Mouse (Mus musculus) spleen, adult 2 months (tissue): ENCODE data around the gene Pla2g4d.

Experiments used
- CTCF ChIP-seq: fragments of 200-500 bp; IDR thresholded peaks from 2 replicates; pipeline ENCODE4 v1.5.1; 2011; ENCODE audit warnings: mild to moderate bottlenecking, inconsistent platforms; ENCODE audit not compliant: insufficient read depth, insufficient read length, insufficient replicate concordance; ENCODE audit errors: extremely low read depth
- POLR2A ChIP-seq: fragments of 200-500 bp; IDR thresholded peaks from 2 replicates; pipeline ENCODE4 v1.6.1; 2011; ENCODE audit warnings: low read depth, low read length, inconsistent platforms

GRCm38 (mm10) chr2:120279961-120280360 lies 9.0 kb downstream of the Pla2g4d start:
- TF ChIP-seq CTCF, result peak; percentile 50; the same call in 1 of the 2 replicates
- no peak for TF ChIP-seq POLR2A
